Mouse (Mus musculus) urinary bladder, postnatal 25 days (tissue): ENCODE results near the gene Gm39566.
A peak's percentile ranks its signal among the peaks of the same experiment; 100 is the strongest.

Source experiments
- DNase-seq: peaks from one replicate; pipeline ENCODE4 v3.0.0; 2022; ENCODE audit warnings: low spot score

The Gm39566 gene

DNA sequence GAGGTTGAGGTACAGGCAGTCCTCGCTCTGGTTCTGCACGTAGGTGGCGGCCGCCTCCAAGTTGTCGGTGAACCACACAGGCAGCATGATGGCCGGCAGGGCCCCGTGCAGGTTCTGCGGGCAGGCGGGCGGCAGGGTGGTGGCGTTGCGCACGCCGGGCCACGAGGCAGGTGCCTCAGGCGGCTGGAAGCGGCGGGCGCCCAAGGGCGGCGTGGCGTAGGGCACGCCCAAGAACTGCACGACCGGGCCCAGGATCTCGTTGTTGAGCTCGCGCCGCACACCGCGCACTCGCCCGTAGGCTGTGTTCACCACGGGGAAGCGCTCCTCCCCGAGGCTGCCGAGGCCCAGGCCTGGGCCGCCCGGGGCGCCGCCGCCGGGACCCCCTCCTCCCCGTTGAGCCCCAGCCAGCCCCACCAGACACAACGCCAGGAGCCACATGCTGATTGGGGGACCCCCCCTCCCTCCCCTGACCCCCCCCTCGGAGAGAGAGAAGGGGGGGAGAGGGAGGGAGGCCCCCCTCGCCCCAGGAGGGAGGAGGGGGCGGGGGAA lies 19.0 kb upstream of the Gm39566 start:
- DNase-seq = no peak

DNA sequence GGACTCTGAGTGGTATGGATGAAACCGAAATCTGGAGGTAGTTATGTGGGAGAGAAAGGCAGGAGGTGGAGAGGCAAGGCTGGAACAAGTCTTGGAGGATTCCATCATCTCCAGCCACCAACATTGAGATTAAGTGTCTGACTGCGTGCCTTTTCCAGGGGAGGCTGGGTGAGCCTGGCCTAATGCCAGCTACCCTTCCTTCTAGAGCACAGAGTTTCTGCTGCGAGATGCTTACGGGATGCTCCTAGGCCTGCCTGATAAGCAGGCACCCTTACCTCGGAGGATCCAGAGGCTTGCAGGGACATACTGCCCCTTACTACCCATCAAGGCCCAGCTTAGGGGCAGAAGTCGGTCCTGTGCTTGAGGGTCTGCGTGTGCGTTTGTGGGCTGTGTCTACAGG lies 18.5 kb upstream of the Gm39566 start:
- no peak for DNase-seq

DNA sequence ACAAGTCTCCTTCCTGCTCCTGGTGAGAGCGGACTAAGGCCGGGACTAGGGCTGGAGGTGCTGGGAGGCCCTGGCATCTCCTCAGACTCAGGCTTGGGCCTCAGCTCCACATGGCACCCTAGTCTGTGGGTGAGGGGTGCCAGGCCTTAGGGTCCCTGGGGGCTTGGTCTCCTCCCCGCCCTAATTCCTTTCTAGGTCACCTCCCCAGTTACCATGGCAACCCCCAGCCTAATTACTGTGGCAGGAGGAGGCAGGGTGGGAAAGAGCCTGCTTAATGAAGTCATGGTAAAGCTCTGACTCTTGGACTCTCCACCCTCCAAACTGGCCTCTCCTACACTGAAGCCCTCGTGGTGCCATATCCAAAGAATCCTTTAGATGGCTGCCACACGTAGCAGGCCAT lies 13.7 kb upstream of the Gm39566 start:
- DNase-seq = no peak

DNA sequence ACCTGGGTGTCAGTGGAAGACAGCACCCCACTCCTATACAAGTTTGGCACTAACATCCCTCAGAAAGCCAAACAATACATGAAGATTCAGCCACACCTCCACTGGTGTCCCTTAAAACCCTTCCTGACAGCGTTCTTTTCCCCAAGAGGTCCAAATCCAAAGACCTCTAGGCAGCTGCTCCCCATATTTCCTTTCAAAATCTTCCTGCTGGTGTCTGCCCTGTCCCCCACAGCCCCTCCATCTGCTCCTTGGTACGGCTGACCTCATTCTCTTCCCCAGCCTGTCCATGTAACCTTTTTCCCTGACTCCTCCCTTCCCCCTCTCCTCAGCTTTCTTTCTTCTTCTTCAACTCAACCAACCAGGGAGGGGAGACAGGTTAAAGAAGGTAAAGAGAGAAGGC lies 8.4 kb upstream of the Gm39566 start:
- no peak for DNase-seq

DNA sequence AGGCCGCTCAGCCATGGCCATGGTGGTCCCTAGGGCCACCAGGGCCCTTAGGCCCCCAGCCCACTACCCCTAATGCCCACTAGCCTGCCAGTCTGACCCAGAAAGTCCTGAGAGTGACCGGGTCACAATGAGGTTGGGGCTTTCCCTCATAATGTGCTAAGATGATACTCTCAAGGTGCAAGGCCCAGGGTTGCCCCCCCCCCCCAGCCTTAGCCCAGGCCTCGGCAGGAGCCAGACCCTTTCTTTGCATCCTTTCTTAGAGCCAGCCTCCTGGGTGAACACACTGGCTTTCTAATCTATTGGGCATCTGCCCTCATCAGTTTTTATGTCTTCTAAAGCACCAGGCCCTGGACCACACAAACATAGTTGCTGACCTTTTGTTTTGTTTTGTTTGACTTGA lies 7.0 kb upstream of the Gm39566 start, which contains the start of gene Spem1:
TSS of gene Spem1 (minus strand) at position 101 of the 400 bp plus-strand sequence.
- no peak for DNase-seq

DNA sequence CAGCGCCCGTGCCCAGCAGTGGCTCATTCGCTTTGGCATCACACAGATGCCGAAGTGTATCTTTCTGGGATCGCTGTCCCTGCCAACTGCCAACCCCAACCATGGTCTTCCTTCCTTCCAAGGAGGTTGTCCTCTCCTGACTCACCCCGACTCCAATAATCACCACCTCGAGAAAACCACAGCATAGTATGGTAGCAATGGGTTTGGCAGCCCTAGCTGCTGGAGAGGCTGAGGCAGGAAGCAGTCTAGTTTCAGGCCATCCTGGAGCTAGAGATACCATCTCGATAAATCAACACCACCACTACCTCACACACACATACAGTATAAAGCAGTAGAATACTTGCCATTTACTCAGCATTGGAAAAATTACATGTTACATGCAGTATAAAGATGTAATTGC lies 3.8 kb upstream of the Gm39566 start:
- DNase-seq = no peak

DNA sequence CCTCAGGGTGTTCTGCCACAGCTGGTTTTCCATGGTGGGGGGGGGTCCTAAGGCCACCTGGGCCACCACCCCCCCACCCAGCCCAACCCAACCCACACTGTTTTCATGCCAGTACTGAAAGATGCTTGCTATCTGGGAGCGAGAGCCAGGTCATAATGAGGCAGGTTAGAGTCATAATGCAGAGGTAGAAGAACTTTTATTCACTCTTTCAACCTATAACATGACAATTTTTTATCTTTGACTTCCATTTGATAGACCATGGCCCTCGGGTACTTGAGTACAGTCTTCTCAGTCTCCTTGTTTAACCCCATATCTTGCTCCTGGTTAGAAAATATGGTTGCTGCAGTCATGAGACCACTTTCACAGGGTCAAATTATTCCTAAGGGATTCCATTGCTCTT lies 3.3 kb upstream of the Gm39566 start, which contains the start of gene Spem2:
TSS of gene Spem2 (minus strand) at position 101 of the 400 bp plus-strand sequence.
- DNase-seq = no peak

DNA sequence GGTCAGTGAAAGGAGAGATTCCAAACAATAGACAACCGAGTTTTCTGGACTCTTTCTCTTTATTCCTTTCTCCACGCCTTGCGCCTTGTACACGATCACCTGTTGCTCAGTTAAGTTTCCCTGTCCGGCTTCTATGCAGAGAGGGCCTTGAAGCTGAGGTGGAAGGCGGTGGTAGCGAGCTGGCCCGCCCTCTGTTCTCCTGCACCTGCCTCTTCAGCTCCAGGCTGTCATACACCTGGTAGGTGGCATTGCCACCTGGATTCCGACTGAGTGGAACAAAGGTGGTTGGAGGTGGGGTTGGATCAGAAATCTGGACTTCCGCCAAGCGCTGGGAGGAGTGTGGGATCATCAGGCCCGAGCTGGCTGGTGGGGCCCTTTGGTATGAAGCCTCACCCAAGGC lies 1.4 kb upstream of the Gm39566 start:
- DNase-seq = no peak

DNA sequence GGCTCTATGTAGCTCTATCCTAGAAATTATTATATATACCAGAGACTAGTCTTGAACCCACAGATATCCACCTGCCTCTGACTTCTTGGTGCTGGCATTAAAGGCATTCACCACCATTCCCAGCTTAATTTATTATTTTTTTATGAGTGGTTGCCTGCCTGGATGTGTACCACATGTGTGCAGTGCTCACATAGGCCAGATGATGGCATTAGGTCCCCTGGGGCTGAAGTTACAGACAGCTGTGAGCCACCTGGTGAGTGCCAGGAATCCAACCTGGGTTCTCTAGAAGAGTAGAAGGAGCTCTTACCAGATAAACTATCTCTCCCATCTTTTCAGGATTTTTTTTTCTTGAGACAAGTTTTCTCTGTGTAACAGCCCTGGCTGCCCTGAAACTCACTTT lies 4.8 kb downstream of the Gm39566 start:
- no peak for DNase-seq

DNA sequence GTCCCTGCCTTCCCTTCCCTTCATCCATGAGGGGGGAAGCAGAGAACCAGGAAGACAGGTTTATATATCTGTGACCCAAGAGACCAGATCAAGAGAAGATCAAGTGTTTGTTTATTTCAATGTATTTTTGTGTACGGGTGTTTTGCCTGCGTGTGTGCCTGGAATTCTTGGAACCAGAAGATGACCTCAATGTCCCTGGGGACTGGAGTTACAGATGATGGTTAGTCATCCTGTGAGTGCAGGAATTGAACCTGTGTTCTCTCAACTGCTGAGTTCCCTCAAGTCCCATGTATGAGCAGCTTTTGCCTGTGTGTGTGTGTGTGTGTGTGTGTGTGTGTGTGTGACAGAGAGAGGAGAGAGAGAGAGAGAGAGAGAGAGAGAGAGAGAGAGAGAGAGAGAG lies 7.5 kb downstream of the Gm39566 start:
- no peak for DNase-seq

DNA sequence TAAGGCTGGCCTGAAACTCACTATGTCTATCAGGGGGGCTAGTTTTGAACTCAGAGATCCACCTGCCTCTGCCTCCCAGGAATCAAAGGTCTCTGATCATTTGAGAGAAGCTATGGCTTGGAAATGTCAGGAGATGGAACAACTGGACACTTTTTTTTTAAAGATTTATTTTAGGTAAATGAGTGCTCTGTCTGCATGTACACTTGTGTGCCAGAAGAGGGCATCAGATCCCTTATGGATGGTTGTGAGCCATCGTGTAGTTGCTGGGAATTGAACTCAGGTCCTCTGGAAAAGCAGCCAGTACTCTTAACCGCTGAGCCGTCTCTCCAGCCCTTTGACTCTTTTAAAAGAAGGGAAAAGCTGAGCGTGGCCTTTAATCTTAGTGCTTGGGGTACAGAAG lies 8.7 kb downstream of the Gm39566 start:
- no peak for DNase-seq

DNA sequence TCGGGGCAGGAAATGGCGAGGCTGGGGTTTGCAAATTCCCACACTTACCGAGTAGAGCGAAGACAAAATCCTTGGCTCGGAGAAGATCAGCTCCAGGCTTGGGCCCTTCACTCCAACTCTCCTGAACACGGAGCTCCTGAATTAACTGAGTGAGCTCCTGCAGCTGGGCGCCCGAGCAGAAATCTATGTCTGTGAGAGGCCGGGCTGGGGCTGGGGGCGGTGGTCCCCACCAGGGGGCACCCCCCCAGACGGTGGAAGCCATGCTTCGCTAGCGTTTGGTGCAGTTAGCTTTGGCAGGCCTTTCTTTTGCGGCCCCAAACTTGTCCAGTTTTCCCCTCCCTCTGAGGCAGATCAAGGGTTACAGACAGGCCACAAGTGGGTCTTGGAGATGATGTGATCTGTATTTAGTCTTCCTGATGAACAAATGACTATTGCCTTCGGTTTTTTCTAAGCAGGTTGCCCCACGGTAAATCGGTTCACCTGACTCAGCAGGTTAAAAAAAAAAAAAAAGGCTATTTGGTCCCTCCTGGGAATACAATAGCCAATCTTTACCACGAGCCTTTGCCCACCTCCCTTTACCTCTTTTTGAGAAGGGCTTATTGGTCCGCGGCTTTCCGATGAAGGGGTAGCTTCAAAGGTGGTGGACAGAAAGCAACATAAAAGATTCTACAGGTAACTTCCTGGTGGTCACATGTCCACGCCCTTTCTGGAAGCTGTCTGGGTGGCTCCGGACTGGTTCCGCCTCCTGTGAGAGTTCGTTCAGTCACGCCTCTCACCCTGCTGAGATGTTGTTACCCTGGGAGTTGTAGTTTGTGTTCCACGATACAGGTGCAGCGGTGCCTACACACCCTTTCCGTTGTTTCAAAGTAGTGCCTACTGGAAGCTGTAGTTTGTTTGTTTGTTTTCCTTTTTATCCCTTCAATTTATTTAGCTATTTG lies 9.9 kb downstream of the Gm39566 start, which contains the start of gene Tmem102:
TSS of gene Tmem102 (minus strand) at position 653 of the 938 bp plus-strand sequence.
- peak; percentile 32 for DNase-seq

DNA sequence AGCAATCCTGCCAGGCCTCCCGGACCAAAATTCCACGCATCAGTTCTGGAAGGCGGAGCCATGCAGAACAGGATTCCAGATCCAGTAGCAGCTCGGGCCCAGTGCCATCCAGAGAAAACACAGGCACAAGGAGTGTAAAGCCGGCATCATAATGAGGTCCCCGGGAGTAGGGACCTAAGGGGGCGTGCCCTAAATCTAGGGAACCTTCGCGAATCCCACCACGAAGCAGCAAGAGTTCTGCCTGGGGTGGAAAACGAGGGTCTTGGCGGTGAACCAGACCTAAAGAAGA lies 10.5 kb downstream of the Gm39566 start:
- peak; percentile 23 for DNase-seq

DNA sequence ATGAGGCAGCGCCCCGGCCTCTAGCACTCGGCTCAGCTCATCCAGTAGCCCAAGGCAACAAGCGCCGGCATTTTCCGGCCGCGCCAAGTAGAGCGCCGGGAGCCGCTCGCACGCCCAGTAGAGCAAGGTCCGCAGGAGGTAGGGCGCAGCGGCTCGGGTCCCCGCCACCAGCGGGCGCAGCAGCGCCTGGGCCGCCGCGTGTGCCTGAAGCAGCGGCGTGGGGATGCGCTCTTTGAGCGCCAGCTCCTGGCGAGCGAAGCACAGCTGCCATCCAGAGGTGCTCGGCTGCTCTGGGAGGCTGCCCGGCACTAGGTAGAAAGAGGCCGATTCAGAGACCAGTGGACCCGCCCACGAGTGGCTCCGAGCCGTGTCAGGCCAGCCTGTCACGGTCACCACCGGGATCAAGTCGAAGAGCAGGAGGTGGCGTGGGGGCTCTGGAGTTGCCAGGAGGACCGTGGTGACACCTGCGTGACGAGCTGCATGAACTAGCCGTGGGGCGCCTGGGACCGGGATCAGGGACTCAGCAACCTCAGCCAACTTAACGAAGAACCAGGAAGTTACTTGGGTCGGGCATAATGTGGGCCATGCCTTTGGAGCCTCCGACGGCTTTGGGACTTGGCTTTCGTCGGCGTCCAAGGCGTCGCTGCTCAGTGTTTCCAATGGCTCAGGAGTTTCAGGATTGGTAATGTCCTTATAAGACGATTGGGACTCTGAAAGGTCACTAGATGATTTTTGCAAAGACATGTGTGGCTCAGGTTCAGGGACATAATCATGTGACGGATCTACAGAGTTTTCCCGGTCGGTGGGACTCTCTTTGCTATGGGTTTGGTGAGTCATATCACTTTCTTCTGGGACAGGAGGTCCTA lies 11.1 kb downstream of the Gm39566 start:
- peak; percentile 58 for DNase-seq

DNA sequence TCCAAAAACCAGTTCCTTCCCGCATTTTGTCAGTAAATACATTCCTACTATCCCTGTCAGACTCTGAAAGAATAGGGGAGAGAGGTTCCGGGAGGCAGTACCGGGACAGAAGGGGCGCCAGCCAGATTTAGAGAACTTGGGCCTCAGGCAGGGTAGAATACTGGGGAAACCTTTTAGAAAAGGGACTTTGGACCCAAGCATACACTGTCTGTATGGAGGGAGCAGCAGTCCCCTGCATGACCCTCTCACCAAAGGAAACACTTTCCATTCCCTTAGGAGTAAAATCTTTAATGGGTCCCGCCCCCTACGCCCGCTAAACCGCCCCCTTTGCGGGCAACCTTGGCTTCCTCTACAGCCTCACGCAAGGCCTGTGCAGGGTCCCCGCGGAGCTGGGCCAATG lies 11.8 kb downstream of the Gm39566 start:
- no peak for DNase-seq

DNA sequence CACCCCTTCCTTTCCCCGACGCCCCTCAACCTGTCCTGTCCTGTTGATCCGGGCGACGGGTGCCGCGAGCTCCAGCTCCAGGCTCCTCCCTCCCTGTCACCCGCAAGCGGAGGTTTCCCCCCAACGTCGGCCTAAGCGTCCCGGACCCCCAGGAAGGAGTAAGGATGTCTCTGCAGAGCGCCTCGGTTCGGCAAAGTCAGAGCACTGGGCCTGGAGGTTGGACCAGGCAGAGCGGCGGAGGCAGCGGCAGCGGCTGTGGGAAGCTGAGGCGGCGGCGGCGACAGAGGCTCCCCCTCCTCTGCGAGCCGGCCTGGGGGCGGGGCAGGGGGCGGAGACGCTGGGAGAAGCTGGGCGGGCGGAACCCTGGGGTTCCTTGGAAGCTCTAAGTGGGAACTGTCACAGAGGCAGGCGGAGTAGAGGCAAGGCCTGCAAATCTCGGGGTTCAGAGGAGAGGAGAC lies 12.4 kb downstream of the Gm39566 start:
- DNase-seq = peak; percentile 80

DNA sequence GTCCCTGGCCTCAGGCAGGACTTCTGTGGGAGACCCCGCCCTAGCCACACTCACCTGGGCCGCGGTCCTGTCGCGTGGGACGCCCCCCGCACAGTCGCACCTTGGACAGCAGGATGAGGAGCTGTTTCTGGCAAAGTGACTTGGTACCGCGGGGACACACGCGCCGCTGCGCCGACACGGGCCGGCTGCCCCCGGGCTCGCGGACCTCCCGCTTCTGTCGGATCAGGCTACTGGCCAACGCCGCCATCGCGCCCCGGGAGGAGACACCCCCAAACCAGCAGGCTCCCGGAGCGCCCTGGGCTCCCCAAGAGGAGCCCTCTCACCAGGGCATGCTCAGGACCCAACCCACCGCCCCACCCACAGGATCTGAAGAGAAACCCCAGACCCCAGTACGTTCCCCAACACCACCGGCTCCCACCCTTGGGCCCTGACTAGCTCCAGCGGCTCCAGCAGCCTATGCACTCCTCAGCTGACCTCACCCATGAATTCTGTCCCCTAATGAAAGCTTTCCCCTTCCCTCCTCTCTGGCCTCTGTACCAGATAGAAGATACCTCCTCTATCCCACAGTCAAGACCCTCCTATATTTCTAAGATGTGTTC lies 13.6 kb downstream of the Gm39566 start, which contains the start of gene Fgf11:
TSS of gene Fgf11 (minus strand) at position 479 of the 599 bp plus-strand sequence.
- DNase-seq = no peak

DNA sequence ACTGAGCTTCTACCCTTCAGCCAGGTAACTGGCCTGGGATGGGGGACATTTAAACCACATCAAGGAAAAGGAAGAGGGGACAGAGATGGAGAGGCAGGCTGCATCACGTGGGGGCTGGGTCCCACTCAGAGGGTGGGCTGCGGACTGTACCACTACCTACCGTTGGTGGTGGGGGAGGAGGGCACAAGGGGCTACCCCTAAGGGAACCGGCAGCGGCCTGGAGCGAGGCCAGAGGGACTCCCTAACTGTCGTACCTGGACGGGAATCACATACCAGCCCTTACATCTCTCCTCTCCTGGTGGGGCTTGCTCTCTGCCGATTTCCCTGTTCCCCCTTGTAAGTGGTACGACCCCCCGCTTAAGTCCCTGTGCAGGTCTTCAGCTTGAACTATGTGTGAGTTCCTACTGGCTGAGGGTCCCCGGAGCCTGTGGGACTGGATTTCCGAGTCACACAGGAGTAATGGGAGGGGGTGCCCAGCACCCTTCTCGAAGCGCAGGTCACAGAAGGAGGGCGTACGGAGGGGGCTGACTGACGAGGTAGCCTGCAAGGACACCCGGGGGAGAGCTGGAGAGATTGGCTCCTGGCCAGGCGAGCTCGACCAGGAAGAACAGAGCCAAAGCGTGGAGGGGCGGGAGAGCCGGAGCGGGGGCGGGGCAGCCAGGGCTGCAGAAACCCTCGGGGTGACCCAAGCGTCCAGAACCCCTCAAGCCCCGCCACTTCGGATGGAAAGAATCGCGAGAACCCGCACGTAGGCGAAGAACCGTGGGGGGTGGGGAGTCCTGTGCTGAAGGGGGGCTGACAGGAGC lies 14.5 kb downstream of the Gm39566 start:
- DNase-seq = peak; percentile 54

DNA sequence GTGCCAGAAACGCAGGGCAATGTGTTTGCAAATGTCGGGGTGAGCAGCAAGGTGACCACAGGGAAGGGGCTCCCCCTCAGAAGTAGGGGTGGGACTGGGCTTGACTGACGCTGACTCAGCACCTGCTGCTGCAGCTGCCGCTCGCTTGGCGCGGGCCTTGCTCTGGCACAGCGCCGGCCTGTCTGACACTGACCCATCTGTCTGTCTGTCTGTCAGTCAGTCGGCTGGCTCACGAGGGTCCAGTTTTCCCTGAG lies 15.0 kb downstream of the Gm39566 start:
- DNase-seq = no peak

DNA sequence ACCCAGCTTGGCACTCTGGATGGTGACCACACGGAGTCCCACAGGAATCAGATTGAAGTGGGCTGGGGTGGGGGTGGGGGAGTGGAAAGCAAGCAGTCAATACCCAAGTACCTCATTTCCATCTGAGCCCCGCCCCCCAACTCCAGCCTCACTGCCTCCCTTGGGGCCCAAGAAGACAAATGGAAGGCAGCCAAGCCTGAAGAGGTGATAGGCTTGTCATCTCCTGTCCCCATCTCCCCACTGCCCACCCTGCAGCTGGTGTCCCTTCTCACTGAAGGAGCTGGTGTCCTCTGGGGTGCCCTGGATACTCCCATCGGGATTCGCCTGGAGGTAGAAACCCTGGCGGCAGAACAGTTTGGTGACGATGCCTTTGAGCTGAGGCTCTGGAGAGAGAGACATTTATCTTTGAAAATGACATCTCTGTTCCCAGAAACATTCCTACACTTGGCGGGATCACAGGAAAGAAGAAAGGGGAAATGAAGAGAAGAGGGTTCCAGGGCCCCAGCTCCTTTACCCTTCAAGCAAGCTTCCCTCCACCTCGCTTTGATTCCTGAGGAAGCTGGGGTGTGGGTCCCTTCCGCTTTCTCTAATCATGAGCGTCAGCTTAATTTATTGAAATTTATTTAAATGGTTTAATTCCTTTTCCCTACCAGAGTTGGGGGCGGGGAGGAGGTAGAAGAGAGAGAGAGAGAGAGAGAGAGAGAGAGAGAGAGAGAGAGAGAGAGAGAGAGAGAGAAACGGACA lies 15.5 kb downstream of the Gm39566 start:
- DNase-seq = no peak

DNA sequence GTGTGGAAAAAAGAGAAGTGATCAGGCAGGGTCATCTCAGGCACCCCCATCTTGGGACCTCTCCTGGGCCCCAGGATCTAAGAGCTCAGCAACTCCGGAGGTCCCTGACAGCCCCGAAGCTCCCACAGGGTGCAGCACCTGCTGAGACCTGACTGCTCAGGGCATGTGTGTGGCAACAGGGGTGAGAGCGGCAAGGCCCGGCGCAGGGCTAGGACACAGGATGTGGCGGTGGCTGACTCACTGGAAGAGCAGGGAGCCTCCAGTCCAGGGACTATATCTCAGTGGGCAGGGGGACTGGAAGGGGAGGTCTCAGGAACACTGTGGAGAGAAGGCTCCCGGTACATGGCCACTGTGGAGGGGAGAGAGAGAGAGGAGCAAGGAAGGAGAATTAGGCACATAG lies 17.2 kb downstream of the Gm39566 start:
- no peak for DNase-seq
